Mouse (Mus musculus): ENCODE results near the gene Apba2.

GRCm38 (mm10) chr7:64564891-64565571 lies 63.5 kb downstream of the Apba2 start:
- TF ChIP-seq GATA1 (IDR thresholded peaks at IDR 0.05; ENCODE audit: borderline replicate concordance, low read length) (no peak), FLI1 (IDR thresholded peaks at IDR 0.05; ENCODE audit: low read length) (no peak)
